Mouse (Mus musculus): ENCODE results near the gene Zkscan17. TPM values are rescaled to one million over a fixed set of nuclear protein-coding genes. Genes with fewer than 3 reads are reported as not detected.
"Not testable (repeated sequence)": the region's sequence is repeated elsewhere in the genome, so short reads cannot be mapped to it uniquely, and the experiment has no call there.

The Zkscan17 gene
- total RNA-seq (2014; fragmentation: Nextera tagmentation) (48.6 and 48.9 TPM in 2 replicates), total RNA-seq (2017) (14.1 and 15.3 TPM in 2 replicates), polyA plus RNA-seq (2012) (87.9 and 89.8 TPM in 2 replicates)

GRCm38 (mm10) chr11:59526472-59527080 is at the start of gene Zkscan17:
TSS of gene Zkscan17 (minus strand) at chr11:59526751.
- TF ChIP-seq POLR2AphosphoS5 (IDR thresholded peaks at IDR 0.05; ENCODE audit: insufficient replicate concordance, low read depth, low read length): no peak
- TF ChIP-seq TAL1 (conservative IDR thresholded peaks at IDR 0.05; ENCODE audit: low read depth, low read length): no peak
- H3K27me3 ChIP-seq (ENCODE audit: insufficient read depth, low read length): peaks cover 9% of the 10 kb centered on the region
- H3K4me1 ChIP-seq (ENCODE audit: insufficient read depth, low read depth, low read length): no peaks in the 10 kb centered on the region
- no peak within 1 kb of the TSS for H3K4me3 ChIP-seq (ENCODE audit: low read depth, low read length)
- no peaks in the 10 kb centered on the region for H3K36me3 ChIP-seq (replicated peaks)
- 0 out of 2 replicates have a peak, but pooled peaks cover 2% of the 10 kb centered on the region for H3K9me3 ChIP-seq (replicated peaks)
- ATAC-seq (ENCODE audit: extremely low read depth, insufficient number of reproducible peaks, low FRiP score, poor library complexity, severe bottlenecking) (no peak), DNase-seq (ENCODE audit: low spot score) (no peak)

GRCm38 (mm10) chr11:59576135-59576534 is 49.6 kb upstream of the Zkscan17 start, which contains the start of gene Olfr222:
TSS of gene Olfr222 (minus strand) at chr11:59576235.
- H3K27me3 ChIP-seq (ENCODE audit: insufficient read depth, low read length); H3K4me3 ChIP-seq (ENCODE audit: low read depth, low read length); DNase-seq (ENCODE audit: low spot score); H3K9me3 ChIP-seq (replicated peaks); H3K4me1 ChIP-seq (ENCODE audit: insufficient read depth, low read depth, low read length); H3K36me3 ChIP-seq (replicated peaks); ATAC-seq (ENCODE audit: extremely low read depth, insufficient number of reproducible peaks, low FRiP score, poor library complexity, severe bottlenecking): not testable (repeated sequence)

GRCm38 (mm10) chr11:59575726-59576125 is 49.2 kb upstream of the Zkscan17 start:
- DNase-seq (ENCODE audit: low spot score): no peak
- ATAC-seq (ENCODE audit: extremely low read depth, insufficient number of reproducible peaks, low FRiP score, poor library complexity, severe bottlenecking): no peak
- Histone ChIP-seq H3K4me1 (ENCODE audit: insufficient read depth, low read depth, low read length) (no peaks in the 10 kb centered on the region), H3K9me3 (replicated peaks) (no peaks in the 10 kb centered on the region), H3K27me3 (ENCODE audit: insufficient read depth, low read length) (peaks cover 5% of the 10 kb centered on the region; the same call in 1 of the 2 replicates), H3K36me3 (replicated peaks) (no peaks in the 10 kb centered on the region), H3K4me3 (ENCODE audit: low read depth, low read length) (no peak overlapping the region)
- TF ChIP-seq POLR2AphosphoS5 (IDR thresholded peaks at IDR 0.05; ENCODE audit: insufficient replicate concordance, low read depth, low read length) (no peak), TAL1 (conservative IDR thresholded peaks at IDR 0.05; ENCODE audit: low read depth, low read length) (no peak), CTCF (IDR thresholded peaks at IDR 0.05; ENCODE audit: low read depth, low read length) (no peak), GATA1 (IDR thresholded peaks at IDR 0.05; ENCODE audit: borderline replicate concordance, low read length) (no peak), GATA2 (IDR thresholded peaks at IDR 0.05; ENCODE audit: borderline replicate concordance, low read depth, low read length) (no peak)

- DNase-seq (ENCODE audit: low spot score) (no peak), ATAC-seq (ENCODE audit: extremely low read depth, insufficient number of reproducible peaks, low FRiP score, poor library complexity, severe bottlenecking) (no peak)
- Histone ChIP-seq H3K4me1 (ENCODE audit: insufficient read depth, low read depth, low read length) (no peaks in the 10 kb centered on the region), H3K9me3 (replicated peaks) (no peaks in the 10 kb centered on the region), H3K4me3 (ENCODE audit: low read depth, low read length) (no peak overlapping the region), H3K36me3 (replicated peaks) (no peaks in the 10 kb centered on the region), H3K27me3 (ENCODE audit: insufficient read depth, low read length) (peaks cover 7% of the 10 kb centered on the region; the same call in 1 of the 2 replicates)
- TF ChIP-seq CTCF (IDR thresholded peaks at IDR 0.05; ENCODE audit: low read depth, low read length) (no peak), POLR2AphosphoS5 (IDR thresholded peaks at IDR 0.05; ENCODE audit: insufficient replicate concordance, low read depth, low read length) (no peak), GATA2 (IDR thresholded peaks at IDR 0.05; ENCODE audit: borderline replicate concordance, low read depth, low read length) (no peak), GATA1 (IDR thresholded peaks at IDR 0.05; ENCODE audit: borderline replicate concordance, low read length) (no peak), TAL1 (conservative IDR thresholded peaks at IDR 0.05; ENCODE audit: low read depth, low read length) (no peak)
These were observed 42.8 kb upstream of the Zkscan17 start for GRCm38 (mm10) chr11:59569306-59569705.

GRCm38 (mm10) chr11:59562837-59563236 is 36.3 kb upstream of the Zkscan17 start:
- H3K4me1 ChIP-seq (ENCODE audit: insufficient read depth, low read depth, low read length): no peaks in the 10 kb centered on the region
- H3K36me3 ChIP-seq (replicated peaks): no peaks in the 10 kb centered on the region
- no peaks in the 10 kb centered on the region for H3K9me3 ChIP-seq (replicated peaks)
- no peak for DNase-seq (ENCODE audit: low spot score)
- no peak overlapping the region for H3K4me3 ChIP-seq (ENCODE audit: low read depth, low read length)
- TF ChIP-seq CTCF (IDR thresholded peaks at IDR 0.05; ENCODE audit: low read depth, low read length) (no peak), GATA2 (IDR thresholded peaks at IDR 0.05; ENCODE audit: borderline replicate concordance, low read depth, low read length) (no peak), TAL1 (conservative IDR thresholded peaks at IDR 0.05; ENCODE audit: low read depth, low read length) (no peak), GATA1 (IDR thresholded peaks at IDR 0.05; ENCODE audit: borderline replicate concordance, low read length) (no peak), POLR2AphosphoS5 (IDR thresholded peaks at IDR 0.05; ENCODE audit: insufficient replicate concordance, low read depth, low read length) (no peak)
- no peak for ATAC-seq (ENCODE audit: extremely low read depth, insufficient number of reproducible peaks, low FRiP score, poor library complexity, severe bottlenecking)
- peaks cover 5% of the 10 kb centered on the region for H3K27me3 ChIP-seq (ENCODE audit: insufficient read depth, low read length)

- TF ChIP-seq GATA2 (IDR thresholded peaks at IDR 0.05; ENCODE audit: borderline replicate concordance, low read depth, low read length) (no peak), GATA1 (IDR thresholded peaks at IDR 0.05; ENCODE audit: borderline replicate concordance, low read length) (no peak), TAL1 (conservative IDR thresholded peaks at IDR 0.05; ENCODE audit: low read depth, low read length) (no peak), CTCF (IDR thresholded peaks at IDR 0.05; ENCODE audit: low read depth, low read length) (no peak), POLR2AphosphoS5 (IDR thresholded peaks at IDR 0.05; ENCODE audit: insufficient replicate concordance, low read depth, low read length) (no peak)
- ATAC-seq (ENCODE audit: extremely low read depth, insufficient number of reproducible peaks, low FRiP score, poor library complexity, severe bottlenecking) (no peak), DNase-seq (ENCODE audit: low spot score) (no peak)
- peaks cover 5% of the 10 kb centered on the region for H3K27me3 ChIP-seq (ENCODE audit: insufficient read depth, low read length)
- H3K9me3 ChIP-seq (replicated peaks): no peaks in the 10 kb centered on the region
- H3K4me3 ChIP-seq (ENCODE audit: low read depth, low read length): no peak overlapping the region
- no peaks in the 10 kb centered on the region for H3K4me1 ChIP-seq (ENCODE audit: insufficient read depth, low read depth, low read length)
- H3K36me3 ChIP-seq (replicated peaks): no peaks in the 10 kb centered on the region
These were observed 35.8 kb upstream of the Zkscan17 start for GRCm38 (mm10) chr11:59562336-59562735.

Data from G1E (cell line).